In the genomic region with DNA sequence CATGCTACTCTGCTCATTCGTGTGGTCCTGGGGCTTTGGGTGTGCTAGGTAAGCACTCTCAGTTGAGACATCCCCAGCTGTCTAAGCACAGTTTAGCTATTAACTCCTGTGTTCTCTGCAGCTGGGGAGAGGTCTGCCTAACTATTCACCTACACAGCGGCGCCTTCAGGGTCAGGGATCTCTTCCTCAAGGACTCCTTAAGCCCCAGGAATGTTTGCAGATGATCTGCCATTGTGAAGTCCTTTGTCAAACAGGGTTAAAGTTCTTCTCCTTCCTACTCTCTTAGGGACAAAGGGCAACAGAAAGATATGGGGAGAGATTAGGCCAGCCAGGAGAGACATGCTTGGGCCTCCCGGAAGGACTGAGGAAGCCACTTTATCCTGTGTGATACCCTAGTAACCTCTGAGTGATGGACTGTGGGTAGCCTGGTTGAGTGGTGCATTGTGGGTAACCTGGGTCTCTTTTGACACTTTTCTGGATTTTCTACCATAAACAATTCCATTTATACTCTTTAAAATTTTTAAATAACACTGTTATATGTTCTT, we compare ENCODE assay signal across 23 mouse cellular contexts. TPM values are rescaled to one million over a fixed set of nuclear protein-coding genes. Genes with fewer than 3 reads are reported as not detected.
A peak's percentile ranks its signal among the peaks of the same experiment; 100 is the strongest.
DNase-seq lines count a peak whose midpoint lies in the region; ATAC-seq and TF ChIP-seq lines count a peak whose summit lies in the region.
"Had no signal": no experiment of that assay in that cellular context is flagged by ENCODE, and none has a peak within 500 bp of the region (broad histone marks: within the 10 kb centered on the region; RNA-seq: fewer than 3 reads in every experiment).

No protein-coding gene starts in this region.

- H3K4me2 ChIP-seq in intestine, embryonic 15.5 days (replicated peaks) = no peak overlapping the region
- peak overlapping the region; percentile 87 for H3K4me2 ChIP-seq in liver, embryonic 15.5 days
- H3K4me2 ChIP-seq: embryonic facial prominence, embryonic 13.5 days; heart, embryonic 11.5 days; midbrain, embryonic 12.5 days; neural tube, embryonic 15.5 days had no signal

- peak overlapping the region; percentile 28; the same call in 1 of the 2 replicates for H3K27ac ChIP-seq in gastrocnemius, adult 2 months
- no peak overlapping the region for H3K27ac ChIP-seq in intestine, embryonic 15.5 days
- peak overlapping the region; percentile 46 for H3K27ac ChIP-seq in liver, embryonic 15.5 days (replicated peaks)
- no peak overlapping the region for H3K27ac ChIP-seq in layer of hippocampus, adult 2 months
- H3K27ac ChIP-seq: embryonic facial prominence, embryonic 13.5 days; hindbrain, postnatal 0 days; limb, embryonic 10.5 days; midbrain, embryonic 12.5 days; neural tube, embryonic 15.5 days had no signal

- intact Hi-C loops in gastrocnemius, adult 2 months (cut with DNase I) = no loop called here

- H3K36me3 ChIP-seq in intestine, embryonic 15.5 days = no peaks in the 10 kb centered on the region
- H3K36me3 ChIP-seq in liver, embryonic 15.5 days (replicated peaks) = no peaks in the 10 kb centered on the region
- H3K36me3 ChIP-seq: embryonic facial prominence, embryonic 13.5 days; limb, embryonic 10.5 days; midbrain, embryonic 12.5 days; neural tube, embryonic 15.5 days had no signal

- no peak overlapping the region for H3K4me3 ChIP-seq in gastrocnemius, adult 2 months
- no peak overlapping the region for H3K4me3 ChIP-seq in intestine, embryonic 15.5 days (replicated peaks)
- H3K4me3 ChIP-seq in liver, embryonic 15.5 days (replicated peaks) = no peak overlapping the region
- no peak overlapping the region for H3K4me3 ChIP-seq in layer of hippocampus, adult 2 months
- H3K4me3 ChIP-seq: embryonic facial prominence, embryonic 13.5 days; limb, embryonic 10.5 days; midbrain, embryonic 12.5 days; neural tube, embryonic 15.5 days had no signal

- H3K9me3 ChIP-seq in intestine, embryonic 15.5 days = no peaks in the 10 kb centered on the region
- no peaks in the 10 kb centered on the region for H3K9me3 ChIP-seq in liver, embryonic 15.5 days (replicated peaks)
- H3K9me3 ChIP-seq: embryonic facial prominence, embryonic 13.5 days; limb, embryonic 10.5 days; midbrain, embryonic 12.5 days; neural tube, embryonic 15.5 days had no signal

- H3K27me3 ChIP-seq in intestine, embryonic 15.5 days (replicated peaks) = no peaks in the 10 kb centered on the region
- H3K27me3 ChIP-seq in liver, embryonic 15.5 days = no peaks in the 10 kb centered on the region
- H3K27me3 ChIP-seq: embryonic facial prominence, embryonic 13.5 days; neural tube, embryonic 15.5 days had no signal

- no peak overlapping the region for H3K9ac ChIP-seq in intestine, embryonic 15.5 days
- no peak overlapping the region; the same call in 1 of the 2 replicates for H3K9ac ChIP-seq in liver, embryonic 15.5 days
- H3K9ac ChIP-seq: embryonic facial prominence, embryonic 13.5 days; midbrain, embryonic 12.5 days; neural tube, embryonic 15.5 days had no signal

- 53% methylated on average over 4 of the region's 4 CpGs for WGBS in intestine, embryonic 15.5 days
- 52% methylated on average over 4 of the region's 4 CpGs for WGBS in liver, embryonic 15.5 days (ENCODE audit: insufficient replicate concordance)

- no peak for TF ChIP-seq CTCF in gastrocnemius, adult 2 months (IDR thresholded peaks at IDR 0.05)
- TF ChIP-seq CTCF in layer of hippocampus, adult 2 months (conservative IDR thresholded peaks at IDR 0.05) = no peak

- peak; percentile 72; the same call in 1 of the 2 replicates for ATAC-seq in intestine, embryonic 15.5 days
- no peak for ATAC-seq in liver, embryonic 15.5 days (ENCODE audit: insufficient read depth)
- ATAC-seq: forebrain, embryonic 16.5 days; hindbrain, postnatal 0 days; lung, postnatal 0 days had no signal

- no peak for DNase-seq in gastrocnemius, adult 2 months
- no peak for DNase-seq in gastrocnemius, postnatal 10 days
- peak; percentile 14 for DNase-seq in ES-CJ7 (ENCODE audit: low read depth, low spot score)
- no peak for DNase-seq in kidney, postnatal 4 days
- DNase-seq in layer of hippocampus, adult 2 months (ENCODE audit: low spot score in 2 of 2) = no peak
- no peak for DNase-seq in lung, postnatal 10 days
- DNase-seq: adrenal gland, postnatal 10 days; cerebellum, adult 2 months; cerebellum, postnatal 36 days; embryo, embryonic 11 days; kidney, adult 18-20 months; spleen, adult 18-20 months; thymus, postnatal 25 days had no signal

- peaks cover 11% of the 10 kb centered on the region; the same call in 1 of the 2 replicates for H3K4me1 ChIP-seq in intestine, embryonic 15.5 days (replicated peaks)
- peaks cover 94% of the 10 kb centered on the region for H3K4me1 ChIP-seq in liver, embryonic 15.5 days (replicated peaks)
- H3K4me1 ChIP-seq: embryonic facial prominence, embryonic 13.5 days; midbrain, embryonic 12.5 days; neural tube, embryonic 15.5 days had no signal

RNA-seq across cellular contexts. Expression of gene Podxl, which starts 51.7 kb away (rescaled TPM):
- 10 to 100 TPM; 22.0 to 31.9 TPM for total RNA-seq in gastrocnemius, adult 2 months (2021)
- total RNA-seq in gastrocnemius, postnatal 10 days (2021) = 10 to 100 TPM; 24.2 to 28.3 TPM
- 45.0 and 45.3 TPM in 2 replicates for polyA plus RNA-seq in intestine, embryonic 15.5 days (2015; fragmentation: Nextera tagmentation; extraction: Ambion mirVana)
- polyA plus RNA-seq in liver, embryonic 15.5 days (2015; fragmentation: Nextera tagmentation; extraction: Ambion mirVana) = 5.1 and 5.8 TPM in 2 replicates
- total RNA-seq in layer of hippocampus, adult 2 months (2021) = 10 to 100 TPM; 16.8 to 18.9 TPM

Comparison
In these comparisons a context has a peak if more than half of its experiments do, and no peak if none do; other contexts are left out.
1. H3K27ac ChIP-seq: peak in gastrocnemius, adult 2 months (single experiment) and liver, embryonic 15.5 days (single experiment); none in intestine, embryonic 15.5 days (single experiment) and layer of hippocampus, adult 2 months (single experiment).